Mouse (Mus musculus) hindbrain, embryonic 11.5 days (tissue): ENCODE data around the gene Zfp160. TPM values are rescaled to one million over a fixed set of nuclear protein-coding genes. Genes with fewer than 3 reads are reported as not detected.
"Not testable (repeated sequence)": the region's sequence is repeated elsewhere in the genome, so short reads cannot be mapped to it uniquely, and the experiment has no call there.

Source experiments
- ATAC-seq: fragments of 200-750 bp; cut with Nextera tagmentation; 2 replicates; pipeline ENCODE4 v1.8.0; 2017; ENCODE audit warnings: mild to moderate bottlenecking, moderate TSS enrichment, moderate library complexity; ENCODE audit not compliant: low FRiP score
- DNase-seq: peaks from one replicate; pipeline ENCODE4 v3.0.0-alpha.2; 2015; ENCODE audit warnings: low spot score
- H3K27ac ChIP-seq: fragments of 300-500 bp; sonication (generic); 2 replicates; pipeline ENCODE4 v1.5.1; 2014; ENCODE audit warnings: mild to moderate bottlenecking, low read depth, low read length
- H3K27me3 ChIP-seq: fragments of 300-500 bp; sonication (generic); 2 replicates; pipeline ENCODE4 v1.6.1; 2014; ENCODE audit warnings: mild to moderate bottlenecking, low read length, moderate library complexity, mixed read lengths; ENCODE audit not compliant: control insufficient read depth, insufficient read depth
- H3K36me3 ChIP-seq: fragments of 300-500 bp; sonication (generic); 2 replicates; pipeline ENCODE4 v1.6.1; 2014; ENCODE audit warnings: mild to moderate bottlenecking, low read length, moderate library complexity, mixed read lengths; ENCODE audit not compliant: control insufficient read depth, insufficient read depth
- H3K4me1 ChIP-seq: fragments of 300-500 bp; sonication (generic); replicated peaks from 2 replicates; pipeline ENCODE4 v1.6.1; 2014; ENCODE audit warnings: low read length, mixed read lengths; ENCODE audit not compliant: control insufficient read depth, insufficient read depth
- H3K4me2 ChIP-seq: fragments of 300-500 bp; sonication (generic); replicated peaks from 2 replicates; pipeline ENCODE4 v1.6.1; 2014; ENCODE audit warnings: mild to moderate bottlenecking, low read depth, low read length
- H3K4me3 ChIP-seq: fragments of 300-500 bp; sonication (generic); 2 replicates; pipeline ENCODE4 v1.5.1; 2014; ENCODE audit warnings: low read depth, low read length
- H3K9ac ChIP-seq: fragments of 300-500 bp; sonication (generic); 2 replicates; pipeline ENCODE4 v1.6.1; 2014; ENCODE audit warnings: low read depth, low read length
- H3K9me3 ChIP-seq: fragments of 300-500 bp; sonication (generic); 2 replicates; pipeline ENCODE4 v1.6.1; 2016; ENCODE audit warnings: low read length; ENCODE audit not compliant: control insufficient read depth
- WGBS: fragments of 180-500 bp; shearing (Covaris S2); extraction: QIAGEN DNeasy Blood & Tissue Kit; methylation state at CpG from one replicate; pipeline ENCODE4 v1.1.7; 2014; 5-methylcytosine and 5-hydroxymethylcytosine counted together
- polyA plus RNA-seq: library from polyadenylated mRNA; unstranded; fragments of >200 nt; fragmentation: Nextera tagmentation; extraction: Ambion mirVana; gene quantifications from 2 replicates; pipeline ENCODE4 v1.2.1, GENCODE M21; 2014

The Zfp160 gene
- polyA plus RNA-seq, 1 experiment from 2014 or later, result 19.1 TPM

DNA sequence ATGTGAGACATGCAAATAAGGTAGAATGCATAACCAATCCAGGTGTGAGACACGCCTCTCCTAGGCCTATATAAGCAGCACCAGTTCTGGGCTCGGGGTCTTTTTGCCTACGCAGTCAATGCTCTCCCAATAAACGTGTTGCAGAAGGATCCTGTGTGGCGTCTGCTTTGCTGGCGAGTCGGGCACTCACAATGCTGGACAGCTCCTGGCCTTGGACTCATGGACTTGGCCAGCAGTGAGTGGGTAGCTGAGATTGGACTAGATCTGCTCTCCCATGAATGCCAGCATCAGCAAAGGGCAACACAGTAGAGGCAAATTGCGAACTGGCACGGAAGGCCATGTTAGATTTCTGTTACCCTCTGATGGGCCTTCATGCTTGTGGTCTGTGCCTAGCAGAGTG lies 39.3 kb downstream of the Zfp160 start:
- WGBS, result 88% methylated on average over 9 of the region's 9 CpGs
- not testable (repeated sequence) for H3K4me3 ChIP-seq, H3K4me2 ChIP-seq, H3K9ac ChIP-seq, H3K27ac ChIP-seq, H3K4me1 ChIP-seq, ATAC-seq, H3K9me3 ChIP-seq, H3K27me3 ChIP-seq, H3K36me3 ChIP-seq, DNase-seq

GRCm38 (mm10) chr17:21050901-21051300 lies 42.2 kb downstream of the Zfp160 start:
- H3K27ac ChIP-seq, result no peak overlapping the region
- no peaks in the 10 kb centered on the region for H3K27me3 ChIP-seq
- DNase-seq (no peak), ATAC-seq (no peak)
- H3K9me3 ChIP-seq, result no peaks in the 10 kb centered on the region
- H3K4me1 ChIP-seq, result no peaks in the 10 kb centered on the region
- H3K9ac ChIP-seq, result no peak overlapping the region
- no peaks in the 10 kb centered on the region for H3K36me3 ChIP-seq
- 90% methylated on average over 1 of the region's 1 CpGs for WGBS
- no peak overlapping the region for H3K4me2 ChIP-seq
- H3K4me3 ChIP-seq, result no peak overlapping the region

GRCm38 (mm10) chr17:21051341-21051740 lies 42.6 kb downstream of the Zfp160 start:
- H3K9ac ChIP-seq, H3K4me1 ChIP-seq, H3K36me3 ChIP-seq, H3K27me3 ChIP-seq, ATAC-seq, DNase-seq, H3K4me3 ChIP-seq, H3K9me3 ChIP-seq, H3K4me2 ChIP-seq, H3K27ac ChIP-seq: not testable (repeated sequence)
- no CpG with 5 or more reads among the region's 3 CpGs for WGBS

GRCm38 (mm10) chr17:21051919-21052318 lies 43.2 kb downstream of the Zfp160 start:
- DNase-seq, H3K4me2 ChIP-seq, H3K36me3 ChIP-seq, ATAC-seq, H3K4me3 ChIP-seq, H3K27ac ChIP-seq, H3K9ac ChIP-seq, H3K9me3 ChIP-seq, H3K4me1 ChIP-seq, H3K27me3 ChIP-seq: not testable (repeated sequence)
- WGBS, result 67% methylated on average over 3 of the region's 3 CpGs

DNA sequence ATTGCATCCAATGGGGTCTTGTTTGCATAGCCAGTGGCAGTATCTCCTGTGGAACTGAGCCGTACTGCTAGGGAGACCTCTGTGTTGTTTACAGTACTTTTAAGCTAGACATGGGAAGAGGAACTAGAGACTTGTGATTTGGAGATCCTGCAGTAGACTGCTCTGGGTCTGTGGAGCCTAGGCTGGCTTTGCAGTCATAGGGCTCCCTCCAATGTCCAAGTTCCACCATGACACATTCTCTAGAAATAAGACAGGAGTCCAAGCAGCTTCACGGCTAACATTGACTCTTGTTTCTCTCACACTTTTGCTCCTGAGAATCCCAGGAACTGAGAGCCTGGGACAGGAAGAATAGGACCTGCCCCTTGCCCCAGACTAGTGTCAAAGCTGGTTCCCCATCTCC lies 44.6 kb downstream of the Zfp160 start:
- Histone ChIP-seq H3K36me3 (no peaks in the 10 kb centered on the region), H3K27me3 (no peaks in the 10 kb centered on the region), H3K4me3 (no peak overlapping the region), H3K4me2 (no peak overlapping the region), H3K9ac (no peak overlapping the region), H3K27ac (no peak overlapping the region), H3K4me1 (no peaks in the 10 kb centered on the region), H3K9me3 (no peaks in the 10 kb centered on the region)
- 93% methylated on average over 2 of the region's 2 CpGs for WGBS
- DNase-seq, result no peak
- no peak for ATAC-seq

GRCm38 (mm10) chr17:21055111-21055510 lies 46.4 kb downstream of the Zfp160 start:
- not testable (repeated sequence) for H3K27me3 ChIP-seq, H3K4me2 ChIP-seq, H3K36me3 ChIP-seq

DNA sequence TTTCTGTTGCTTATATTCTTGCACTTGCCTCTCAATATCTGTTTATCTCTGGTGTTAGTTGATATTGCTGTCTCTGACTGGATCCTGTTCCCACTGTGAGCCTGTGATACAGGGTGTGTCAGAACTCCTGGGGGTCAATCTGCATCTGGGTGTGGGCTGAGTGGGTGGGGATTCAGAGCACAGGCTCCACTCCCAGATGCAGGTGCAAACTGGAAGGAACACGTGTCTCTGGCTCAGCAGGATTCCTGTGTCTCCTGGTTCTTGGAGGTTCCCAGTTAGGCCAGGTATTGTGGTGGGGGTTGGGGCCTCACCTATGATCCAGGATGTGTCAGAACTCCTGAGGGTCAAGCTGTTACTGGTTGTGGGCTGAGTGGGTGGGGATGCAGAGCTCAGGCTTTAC lies 56.8 kb downstream of the Zfp160 start:
- ATAC-seq (no peak), DNase-seq (no peak)
- H3K4me2 ChIP-seq, result no peak overlapping the region
- no peaks in the 10 kb centered on the region for H3K27me3 ChIP-seq
- WGBS, result 29% methylated on average over 1 of the region's 1 CpGs
- H3K36me3 ChIP-seq, result no peaks in the 10 kb centered on the region
- H3K4me3 ChIP-seq, result no peak overlapping the region
- no peaks in the 10 kb centered on the region for H3K9me3 ChIP-seq
- no peaks in the 10 kb centered on the region for H3K4me1 ChIP-seq
- no peak overlapping the region for H3K27ac ChIP-seq
- H3K9ac ChIP-seq, result no peak overlapping the region

More at GRCm38 (mm10) chr17:21055111-21055510, 46.4 kb downstream of the Zfp160 start:
- not testable (repeated sequence) for H3K9ac ChIP-seq, H3K9me3 ChIP-seq, ATAC-seq, H3K27ac ChIP-seq, H3K4me1 ChIP-seq, H3K4me3 ChIP-seq, DNase-seq
- WGBS, result 93% methylated on average over 1 of the region's 1 CpGs

- Histone ChIP-seq H3K9me3 (no peaks in the 10 kb centered on the region), H3K4me2 (no peak overlapping the region), H3K36me3 (no peaks in the 10 kb centered on the region), H3K27ac (no peak overlapping the region), H3K4me3 (no peak overlapping the region), H3K4me1 (no peaks in the 10 kb centered on the region), H3K27me3 (no peaks in the 10 kb centered on the region), H3K9ac (no peak overlapping the region)
- DNase-seq, result no peak
- no peak for ATAC-seq
These were observed 58.3 kb downstream of the Zfp160 start for GRCm38 (mm10) chr17:21067036-21067435.

DNA sequence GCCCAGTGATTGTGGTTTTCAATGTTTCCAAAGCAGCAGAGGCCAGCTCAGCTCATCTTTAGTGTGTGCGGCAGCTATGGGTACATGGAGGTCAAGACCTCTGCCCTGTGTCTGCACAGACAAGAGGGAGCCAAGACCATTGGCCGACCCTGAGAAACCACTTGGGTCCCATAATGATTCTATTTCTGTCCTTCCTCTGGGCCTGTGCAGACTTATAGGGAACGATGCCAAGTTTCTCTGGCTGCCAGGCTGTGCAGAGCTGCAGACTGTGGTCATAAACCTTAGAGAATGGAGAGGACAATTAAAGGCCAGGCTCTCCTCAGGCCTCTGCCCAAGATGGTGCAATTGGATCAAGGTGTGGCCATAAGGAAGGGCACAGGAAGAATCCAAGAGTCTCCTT lies 60.7 kb downstream of the Zfp160 start:
- H3K4me3 ChIP-seq, ATAC-seq, H3K27me3 ChIP-seq, H3K4me1 ChIP-seq, H3K9ac ChIP-seq, H3K9me3 ChIP-seq, H3K27ac ChIP-seq, H3K36me3 ChIP-seq, DNase-seq, H3K4me2 ChIP-seq: not testable (repeated sequence)
- no CpG with 5 or more reads among the region's 3 CpGs for WGBS
